Mouse (Mus musculus) cerebellum, adult 2 months (tissue): ENCODE measurements around the gene Msh4.

Source experiments
- CTCF ChIP-seq: fragments of 200-500 bp; IDR thresholded peaks from 2 replicates; pipeline ENCODE4 v1.5.1; 2011; ENCODE audit warnings: low read depth, mild to moderate bottlenecking, control low read depth, low read length, moderate library complexity, borderline replicate concordance; ENCODE audit not compliant: insufficient read depth
- POLR2A ChIP-seq: fragments of 200-500 bp; IDR thresholded peaks from 2 replicates; pipeline ENCODE4 v1.6.1; 2011; ENCODE audit warnings: low read length, control low read depth, borderline replicate concordance; ENCODE audit not compliant: insufficient read depth

DNA sequence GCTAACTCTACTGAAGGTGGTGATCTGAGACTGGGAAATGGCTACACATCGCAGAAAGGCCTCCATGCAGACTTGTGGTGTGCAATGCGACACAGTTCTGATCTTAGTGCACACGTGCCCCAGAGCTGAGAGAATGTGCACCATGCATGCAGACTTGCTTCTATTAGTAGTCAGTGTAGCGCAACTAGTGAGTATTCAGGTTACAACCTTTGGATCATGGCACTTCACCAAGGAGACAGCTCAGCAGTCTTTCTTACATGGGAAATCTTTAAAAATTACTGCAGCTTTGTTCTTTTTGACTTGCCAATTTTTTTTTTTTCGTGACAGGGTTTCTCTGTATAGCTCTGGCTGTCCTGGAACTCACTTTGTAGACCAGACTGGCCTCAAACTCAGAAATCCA is 34.5 kb downstream of the Msh4 start:
- TF ChIP-seq CTCF (no peak), POLR2A (no peak)
